In genomic region chr19:11048009-11048408, GRCm38 (mm10) we compare ENCODE assay signal across 20 mouse cellular contexts. TPM values are rescaled to one million over a fixed set of nuclear protein-coding genes. Genes with fewer than 3 reads are reported as not detected.
A peak's percentile ranks its signal among the peaks of the same experiment; 100 is the strongest.
DNase-seq lines count a peak whose midpoint lies in the region; ATAC-seq and TF ChIP-seq lines count a peak whose summit lies in the region.
"Had no signal": no experiment of that assay in that cellular context is flagged by ENCODE, and none has a peak within 500 bp of the region (broad histone marks: within the 10 kb centered on the region; RNA-seq: fewer than 3 reads in every experiment).

No protein-coding gene starts in this region.

- no peak overlapping the region for H3K9ac ChIP-seq in intestine, embryonic 15.5 days
- H3K9ac ChIP-seq: limb, embryonic 13.5 days; midbrain, embryonic 15.5 days; neural tube, embryonic 15.5 days; stomach, embryonic 15.5 days had no signal

- H3K36me3 ChIP-seq in intestine, embryonic 15.5 days, result no peaks in the 10 kb centered on the region
- H3K36me3 ChIP-seq: limb, embryonic 13.5 days; midbrain, embryonic 15.5 days; neural tube, embryonic 15.5 days; stomach, embryonic 15.5 days had no signal

- H3K4me1 ChIP-seq in intestine, embryonic 15.5 days (replicated peaks), result 0 out of 2 replicates have a peak, but pooled peaks cover 2% of the 10 kb centered on the region
- H3K4me1 ChIP-seq: limb, embryonic 13.5 days; midbrain, embryonic 15.5 days; stomach, embryonic 15.5 days had no signal

- DNase-seq in layer of hippocampus, adult 2 months (ENCODE audit: low spot score in 2 of 2), result no peak
- DNase-seq in layer of hippocampus, postnatal 10 days (ENCODE audit: low spot score in 2 of 2), result no peak
- DNase-seq in A20 (ENCODE audit: low read depth, low spot score) (peak; percentile 53), MEL-GATA-1-ER (ENCODE audit: extremely low read depth, low read depth) (peak; percentile 43)
- DNase-seq in left cerebral cortex, postnatal 14 days (ENCODE audit: low spot score in 2 of 2), result no peak
- DNase-seq: adrenal gland, postnatal 25 days; cerebellum, adult 11 months; gastrocnemius, postnatal 36 days; kidney, postnatal 36 days had no signal

- TF ChIP-seq CTCF in layer of hippocampus, adult 2 months (conservative IDR thresholded peaks at IDR 0.05), result no peak

- peak overlapping the region; percentile 23; the same call in 1 of the 2 replicates for H3K27ac ChIP-seq in layer of hippocampus, adult 2 months
- H3K27ac ChIP-seq in intestine, embryonic 15.5 days, result no peak overlapping the region
- H3K27ac ChIP-seq: hindbrain, postnatal 0 days; limb, embryonic 13.5 days; midbrain, embryonic 15.5 days; neural tube, embryonic 15.5 days; stomach, embryonic 15.5 days had no signal

- H3K4me2 ChIP-seq in intestine, embryonic 15.5 days (replicated peaks), result no peak overlapping the region
- H3K4me2 ChIP-seq: limb, embryonic 13.5 days; midbrain, embryonic 15.5 days; neural tube, embryonic 15.5 days; stomach, embryonic 15.5 days had no signal

- intact Hi-C loops in left cerebral cortex, postnatal 14 days (cut with DNase I), result no loop called here

- no peaks in the 10 kb centered on the region for H3K27me3 ChIP-seq in intestine, embryonic 15.5 days (replicated peaks)
- H3K27me3 ChIP-seq: limb, embryonic 13.5 days; midbrain, embryonic 15.5 days; neural tube, embryonic 15.5 days; stomach, embryonic 15.5 days had no signal

- ATAC-seq in megakaryocyte, adult 5-6 weeks (ENCODE audit: poor library complexity, severe bottlenecking), result peak; percentile 69
- ATAC-seq in intestine, embryonic 15.5 days, result no peak
- ATAC-seq in erythroblast, adult 5-6 weeks (replicated peaks; ENCODE audit: low FRiP score, poor library complexity, severe bottlenecking), result no peak
- ATAC-seq: hindbrain, postnatal 0 days; midbrain, embryonic 15.5 days had no signal

- H3K4me3 ChIP-seq in layer of hippocampus, adult 2 months, result no peak overlapping the region
- H3K4me3 ChIP-seq in intestine, embryonic 15.5 days (replicated peaks), result no peak overlapping the region
- H3K4me3 ChIP-seq: erythroblast, embryonic 14.5 days; limb, embryonic 13.5 days; midbrain, embryonic 15.5 days; neural tube, embryonic 15.5 days; stomach, embryonic 15.5 days had no signal

- no peaks in the 10 kb centered on the region for H3K9me3 ChIP-seq in intestine, embryonic 15.5 days
- H3K9me3 ChIP-seq: limb, embryonic 13.5 days; midbrain, embryonic 15.5 days; neural tube, embryonic 15.5 days; stomach, embryonic 15.5 days had no signal

- WGBS in intestine, embryonic 15.5 days, result 68% methylated on average over 6 of the region's 6 CpGs

RNA-seq across cellular contexts. Expression of gene Ms4a18, which starts 30.2 kb away (rescaled TPM):
- total RNA-seq in layer of hippocampus, adult 2 months (2021), result not detected
- not detected for total RNA-seq in layer of hippocampus, postnatal 10 days (2021)
- not detected in 2 replicates for total RNA-seq in megakaryocyte, adult 5-6 weeks (2015)
- total RNA-seq in megakaryocyte, adult 5-6 weeks (2017), result not detected in 2 replicates
- 33.2 and 37.9 TPM in 2 replicates for polyA plus RNA-seq in intestine, embryonic 15.5 days (2015; fragmentation: Nextera tagmentation; extraction: Ambion mirVana)
- total RNA-seq in left cerebral cortex, postnatal 14 days (2021), result not detected
- total RNA-seq in erythroblast, adult 5-6 weeks (2015; ENCODE audit: low replicate concordance), result not detected in 2 replicates
- total RNA-seq in erythroblast, adult 5-6 weeks (2017; ENCODE audit: low replicate concordance), result not detected in 2 replicates
- total RNA-seq: adrenal gland, postnatal 25 days; gastrocnemius, postnatal 36 days; hindbrain, postnatal 0 days had no signal
- polyA plus RNA-seq: erythroblast, embryonic 14.5 days; heart, embryonic 16.5 days; hindbrain, postnatal 0 days; limb, embryonic 13.5 days; lung, embryonic 16.5 days; midbrain, embryonic 15.5 days; neural tube, embryonic 15.5 days had no signal

RNA-seq across cellular contexts. Expression of gene Ms4a8a, which starts 32.9 kb away (rescaled TPM):
- total RNA-seq in layer of hippocampus, adult 2 months (2021), result under 1 TPM in 1 of 2 experiments, not detected in 1; 0.36 TPM
- not detected for total RNA-seq in layer of hippocampus, postnatal 10 days (2021)
- total RNA-seq in megakaryocyte, adult 5-6 weeks (2015), result 81.1 and 96.0 TPM in 2 replicates
- total RNA-seq in megakaryocyte, adult 5-6 weeks (2017), result 52.4 and 55.6 TPM in 2 replicates
- polyA plus RNA-seq in intestine, embryonic 15.5 days (2015; fragmentation: Nextera tagmentation; extraction: Ambion mirVana), result 21.8 and 23.7 TPM in 2 replicates
- total RNA-seq in left cerebral cortex, postnatal 14 days (2021), result not detected
- total RNA-seq in erythroblast, adult 5-6 weeks (2015; ENCODE audit: low replicate concordance), result 5.4 and 9.6 TPM in 2 replicates
- total RNA-seq in erythroblast, adult 5-6 weeks (2017; ENCODE audit: low replicate concordance), result 0.34 and 5.2 TPM in 2 replicates
- total RNA-seq: hindbrain, postnatal 0 days had no signal
- polyA plus RNA-seq: erythroblast, embryonic 14.5 days; hindbrain, postnatal 0 days; limb, embryonic 13.5 days; lung, embryonic 16.5 days; midbrain, embryonic 15.5 days; neural tube, embryonic 15.5 days had no signal

RNA-seq across cellular contexts. Expression of gene Ms4a15, which starts 55.0 kb away (rescaled TPM):
- total RNA-seq in layer of hippocampus, adult 2 months (2021), result not detected
- not detected for total RNA-seq in layer of hippocampus, postnatal 10 days (2021)
- not detected in 2 replicates for total RNA-seq in megakaryocyte, adult 5-6 weeks (2015)
- total RNA-seq in megakaryocyte, adult 5-6 weeks (2017), result not detected in 2 replicates
- 0.21 and 0.28 TPM in 2 replicates for polyA plus RNA-seq in intestine, embryonic 15.5 days (2015; fragmentation: Nextera tagmentation; extraction: Ambion mirVana)
- under 1 TPM in 1 of 2 experiments, not detected in 1; 0.80 TPM for total RNA-seq in left cerebral cortex, postnatal 14 days (2021)
- total RNA-seq in erythroblast, adult 5-6 weeks (2015; ENCODE audit: low replicate concordance), result not detected in 2 replicates
- total RNA-seq in erythroblast, adult 5-6 weeks (2017; ENCODE audit: low replicate concordance), result 1.5 TPM in 1 of 2 replicates, not detected in the other
- total RNA-seq: adrenal gland, postnatal 25 days; gastrocnemius, postnatal 36 days; hindbrain, postnatal 0 days had no signal
- polyA plus RNA-seq: erythroblast, embryonic 14.5 days; heart, embryonic 16.5 days; hindbrain, postnatal 0 days; limb, embryonic 13.5 days; lung, embryonic 16.5 days; midbrain, embryonic 15.5 days; neural tube, embryonic 15.5 days had no signal

Comparison
In these comparisons a context has a peak if more than half of its experiments do, and no peak if none do; other contexts are left out.
1. DNase-seq: peak in A20 (single experiment) and MEL-GATA-1-ER (single experiment); none in layer of hippocampus, adult 2 months (0 of 2), layer of hippocampus, postnatal 10 days (0 of 2) and left cerebral cortex, postnatal 14 days (0 of 2).
2. RNA of gene Ms4a8a, which starts 32.9 kb away (total RNA-seq): 52.4 to 96.0 TPM in megakaryocyte, adult 5-6 weeks; 0.34 to 9.6 TPM in erythroblast, adult 5-6 weeks, 0.36 TPM in layer of hippocampus, adult 2 months, not detected in layer of hippocampus, postnatal 10 days and not detected in left cerebral cortex, postnatal 14 days; every median in the first group is over 4 times any median in the second.